Mouse (Mus musculus) heart, postnatal 0 days (tissue): ENCODE data around the gene Haghl.

ENCODE experiments used
- CTCF ChIP-seq: IDR thresholded peaks from 2 replicates; pipeline ENCODE4 v1.5.1; 2016; ENCODE audit warnings: antibody characterized with exemption, control low read depth, low read depth
- EP300 ChIP-seq: IDR thresholded peaks from 2 replicates; pipeline ENCODE4 v1.6.1; 2016; ENCODE audit warnings: antibody characterized with exemption, low read depth

DNA sequence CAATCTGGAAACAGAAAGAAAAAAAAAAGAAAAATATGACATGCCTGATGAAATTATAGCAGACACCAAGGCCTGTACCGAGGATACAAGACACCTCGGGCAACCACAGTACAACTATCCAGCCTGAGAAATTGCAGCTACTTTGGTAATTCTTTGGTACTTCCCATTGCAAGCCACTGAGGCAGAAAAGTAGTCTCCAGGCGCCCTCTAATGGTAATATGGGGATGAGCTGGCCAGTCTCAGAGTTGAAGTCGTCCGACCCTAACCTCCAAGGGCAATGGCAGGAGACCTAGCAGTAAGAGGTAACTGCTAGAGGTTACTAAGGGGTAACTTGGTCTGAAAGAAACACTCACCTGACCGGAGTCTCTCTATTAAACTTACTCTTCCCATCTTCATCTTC lies 15.6 kb upstream of the Haghl start:
- TF ChIP-seq EP300: no peak
- peak; percentile 81 for TF ChIP-seq CTCF
